Mouse (Mus musculus) CD4-positive, CD25-positive, alpha-beta regulatory T cell, adult 4 months (primary cell): ENCODE results near the gene BC030499. TPM values are rescaled to one million over a fixed set of nuclear protein-coding genes. Genes with fewer than 3 reads are reported as not detected.

ENCODE experiments used
- polyA plus RNA-seq, 2 experiments: library from polyadenylated mRNA; unstranded; fragments of 100-300 nt; shearing (Covaris generic); gene quantifications; one replicate each; pipeline ENCODE4 v1.2.1; 2017

The BC030499 gene
- polyA plus RNA-seq, 2 experiments from 2014 or later, result 0.63 TPM; not detected in 1

Other genes with a start within 250 kb of the BC030499 start
- 10 to 100 TPM; 39.9 to 61.8 TPM for gene Eral1, start 210.5 kb upstream of the BC030499 start, polyA plus RNA-seq
- gene Fam222b, start 196.2 kb upstream of the BC030499 start, polyA plus RNA-seq, result 10 to 100 TPM; 11.0 to 14.9 TPM
- 1 to 10 TPM; 3.3 to 6.7 TPM for gene Traf4, start 125.3 kb upstream of the BC030499 start, polyA plus RNA-seq
- gene Nek8, start 114.2 kb upstream of the BC030499 start, polyA plus RNA-seq, result 10 to 100 TPM; 10.4 to 12.2 TPM
- 1 to 10 TPM; 2.9 to 3.6 TPM for gene Tlcd1, start 114.1 kb upstream of the BC030499 start, polyA plus RNA-seq
- 1,000 to 10,000 TPM; 3,408 to 3,991 TPM for gene Rpl23a, start 107.3 kb upstream of the BC030499 start, polyA plus RNA-seq
- gene Rab34, start 102.4 kb upstream of the BC030499 start, polyA plus RNA-seq, result not detected
- 1 to 10 TPM; 2.2 to 6.0 TPM for gene Proca1, start 97.4 kb upstream of the BC030499 start, polyA plus RNA-seq
- gene Sdf2, start 45.1 kb upstream of the BC030499 start, polyA plus RNA-seq, result 100 to 1,000 TPM in 1 of 2 experiments, 10 to 100 TPM in 1; 95.5 to 102 TPM
- 10 to 100 TPM; 18.2 to 32.4 TPM for gene Supt6, start 44.9 kb upstream of the BC030499 start, polyA plus RNA-seq
- gene 2610507B11Rik, start 29.1 kb upstream of the BC030499 start, polyA plus RNA-seq, result 10 to 100 TPM; 34.2 to 48.1 TPM
- gene Spag5, start 10.7 kb downstream of the BC030499 start, polyA plus RNA-seq, result 1 to 10 TPM; 2.8 to 4.3 TPM
- 10 to 100 TPM; 10.9 to 14.9 TPM for gene Aldoc, start 32.1 kb downstream of the BC030499 start, polyA plus RNA-seq
- 100 to 1,000 TPM in 1 of 2 experiments, 10 to 100 TPM in 1; 64.1 to 119 TPM for gene Pigs, start 37.6 kb downstream of the BC030499 start, polyA plus RNA-seq
- gene Unc119, start 52.6 kb downstream of the BC030499 start, polyA plus RNA-seq, result 10 to 100 TPM; 11.6 to 13.1 TPM
- under 1 TPM in 1 of 2 experiments, not detected in 1; 0.09 TPM for gene Foxn1, start 95.7 kb downstream of the BC030499 start, polyA plus RNA-seq
- not detected for gene Slc13a2, start 131.4 kb downstream of the BC030499 start, polyA plus RNA-seq
- 1 to 10 TPM; 1.6 to 3.5 TPM for gene Slc46a1, start 174.9 kb downstream of the BC030499 start, polyA plus RNA-seq
- gene Sarm1, start 206.9 kb downstream of the BC030499 start, polyA plus RNA-seq, result 1 to 10 TPM in 1 of 2 experiments, under 1 TPM in 1; 0.63 to 1.3 TPM
- not detected for gene Vtn, start 208.2 kb downstream of the BC030499 start, polyA plus RNA-seq
- not detected for gene Sebox, start 212.6 kb downstream of the BC030499 start, polyA plus RNA-seq
- gene Tmem199, start 221.3 kb downstream of the BC030499 start, polyA plus RNA-seq, result 10 to 100 TPM; 51.4 to 71.8 TPM
- gene Poldip2, start 221.4 kb downstream of the BC030499 start, polyA plus RNA-seq, result 10 to 100 TPM; 13.9 to 19.9 TPM
- 10 to 100 TPM; 19.2 to 22.6 TPM for gene Tnfaip1, start 245.5 kb downstream of the BC030499 start, polyA plus RNA-seq
- gene Ift20, start 245.5 kb downstream of the BC030499 start, polyA plus RNA-seq, result 100 to 1,000 TPM; 121 to 138 TPM